Mouse (Mus musculus): ENCODE measurements around the gene Ezr.

DNA sequence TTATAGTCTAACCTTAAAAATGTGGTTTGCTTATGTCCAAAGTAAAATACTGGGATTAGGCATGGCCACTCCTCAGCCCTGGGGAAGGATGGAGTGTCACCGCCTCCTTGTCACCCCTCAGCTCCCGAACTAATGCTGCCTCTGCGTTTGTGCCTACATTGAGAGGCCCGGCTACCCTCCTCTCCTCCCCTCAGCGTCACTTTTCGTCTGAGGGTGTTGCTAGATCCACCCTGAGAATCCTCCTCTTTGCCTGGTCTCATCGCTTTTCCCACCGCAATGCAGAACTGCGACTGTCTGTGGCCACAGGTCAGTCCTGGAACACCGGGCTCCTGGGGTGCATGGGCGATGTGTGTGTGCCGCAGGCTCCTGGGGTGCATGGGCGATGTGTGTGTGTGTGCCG is 37.7 kb downstream of the Ezr start:
- TF ChIP-seq CTCF (IDR thresholded peaks at IDR 0.05; ENCODE audit: low read depth) (no peak), EP300 (optimal IDR thresholded peaks at IDR 0.05) (no peak)

Data from stomach, postnatal 0 days (tissue).